Comparison of ENCODE assay signal across 8 mouse cellular contexts in the genomic region with DNA sequence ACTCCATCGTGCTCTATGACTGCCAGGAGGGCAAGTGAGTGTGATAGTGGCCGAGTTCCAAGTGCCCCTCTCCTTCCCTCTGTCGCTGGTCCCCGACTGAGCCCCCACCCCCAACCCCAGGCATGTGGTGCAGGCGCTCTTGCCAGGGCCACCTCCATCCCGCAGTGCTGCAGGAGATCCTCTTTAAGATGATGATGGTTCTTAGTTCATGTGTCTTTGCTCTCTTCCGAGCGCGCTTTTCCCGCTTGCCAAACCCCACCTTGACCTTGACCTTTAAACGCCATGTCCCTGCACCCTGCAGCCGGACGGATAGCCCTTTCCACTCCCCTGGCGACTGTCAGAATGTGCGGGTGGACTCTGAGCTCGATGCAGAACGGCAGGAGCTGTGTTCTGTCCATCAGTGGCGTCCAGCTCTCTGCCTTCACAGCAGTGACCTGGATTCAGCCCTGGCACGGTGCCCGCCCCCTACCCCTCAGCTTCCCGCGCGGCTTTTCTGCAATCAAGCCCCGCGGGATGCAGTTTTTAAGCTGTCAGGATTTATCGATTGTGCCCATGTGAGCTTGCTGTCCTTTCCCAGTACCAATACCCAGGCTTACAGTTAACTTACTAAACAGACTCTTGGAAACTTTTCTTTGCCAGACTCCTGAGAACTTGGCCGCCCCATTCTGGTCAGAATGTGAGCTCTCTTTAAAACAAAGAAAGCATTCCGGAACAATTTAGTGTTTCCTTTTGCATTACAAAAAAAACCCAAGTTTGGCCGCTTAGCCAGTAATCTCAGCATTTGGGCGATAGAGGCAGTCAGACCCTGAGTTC. TPM values are rescaled to one million over a fixed set of nuclear protein-coding genes. Genes with fewer than 3 reads are reported as not detected.
A peak's percentile ranks its signal among the peaks of the same experiment; 100 is the strongest.
DNase-seq lines count a peak whose midpoint lies in the region; ATAC-seq and TF ChIP-seq lines count a peak whose summit lies in the region.

No protein-coding gene starts in this region.

- H3K9ac ChIP-seq in MEL (ENCODE audit: control insufficient read depth, low read depth, low read length, poor library complexity, severe bottlenecking): peak overlapping the region; percentile 96
- H3K9ac ChIP-seq in forebrain, embryonic 16.5 days (replicated peaks; ENCODE audit: low read depth, low read length): peak overlapping the region; percentile 87

- H3K36me3 ChIP-seq in MEL (ENCODE audit: control insufficient read depth in 1 of 2, insufficient read depth in 2 of 2, low read length in 2 of 2): peaks cover 9 to 35% of the 10 kb centered on the region in 2 experiments
- H3K36me3 ChIP-seq in forebrain, embryonic 16.5 days (ENCODE audit: control insufficient read depth, insufficient read depth): no peaks in the 10 kb centered on the region

- TF ChIP-seq CTCF in MEL (IDR thresholded peaks at IDR 0.05 in 2 of 3, conservative IDR thresholded peaks at IDR 0.05 in 1 of 3; ENCODE audit: control insufficient read depth in 1 of 3, insufficient read depth in 1 of 3, low read depth in 2 of 3, low read length in 3 of 3, poor library complexity in 1 of 3, severe bottlenecking in 1 of 3): no peak
- no peak for TF ChIP-seq CTCF in cerebellum, adult 2 months (IDR thresholded peaks at IDR 0.05; ENCODE audit: borderline replicate concordance, insufficient read depth, low read depth, low read length)
- no peak for TF ChIP-seq CTCF in lung, adult 2 months (IDR thresholded peaks at IDR 0.05; ENCODE audit: insufficient read depth, low read length)

- no peaks in the 10 kb centered on the region for H3K9me3 ChIP-seq in MEL (replicated peaks; ENCODE audit: insufficient read depth, low read length)
- no peaks in the 10 kb centered on the region for H3K9me3 ChIP-seq in forebrain, embryonic 16.5 days (ENCODE audit: control insufficient read depth, low read length)

- under 1% methylated on average over 30 of the region's 30 CpGs for WGBS in cerebellum, adult 2 months
- WGBS in forebrain, embryonic 16.5 days: under 1% methylated on average over 30 of the region's 30 CpGs
- WGBS in lung, adult 2 months: under 1% methylated on average over 30 of the region's 30 CpGs

- TF ChIP-seq EP300 in MEL (IDR thresholded peaks at IDR 0.05; ENCODE audit: low read depth in 1 of 2, low read length in 2 of 2): no peak

- H3K27ac ChIP-seq in MEL (ENCODE audit: control insufficient read depth, low read depth, low read length): peak overlapping the region; percentile 85
- H3K27ac ChIP-seq in cerebellum, adult 2 months (ENCODE audit: insufficient read depth, low read length): peak overlapping the region; percentile 94
- H3K27ac ChIP-seq in forebrain, embryonic 16.5 days (ENCODE audit: low read length): peak overlapping the region; percentile 95

- peak; percentile 69 for ATAC-seq in forebrain, embryonic 16.5 days
- 0 out of 2 replicates have a peak, but pooled peaks have one; percentile 1 for ATAC-seq in neutrophil, adult 5-6 weeks (ENCODE audit: extremely low read depth, insufficient number of reproducible peaks, low FRiP score, poor library complexity, severe bottlenecking)

- H3K27me3 ChIP-seq in MEL (ENCODE audit: control insufficient read depth in 1 of 2, insufficient read depth in 2 of 2, low read length in 2 of 2): no peaks in the 10 kb centered on the region
- no peaks in the 10 kb centered on the region for H3K27me3 ChIP-seq in cerebellum, adult 2 months (ENCODE audit: control insufficient read depth, insufficient read depth, low read length)
- H3K27me3 ChIP-seq in forebrain, embryonic 16.5 days (replicated peaks; ENCODE audit: control insufficient read depth, insufficient read depth, low read length): no peaks in the 10 kb centered on the region

- H3K4me1 ChIP-seq in MEL (ENCODE audit: control insufficient read depth in 1 of 2, insufficient read depth in 2 of 2, low read length in 2 of 2): peaks cover 24% of the 10 kb centered on the region in 2 experiments
- peaks cover 11% of the 10 kb centered on the region for H3K4me1 ChIP-seq in cerebellum, adult 2 months (ENCODE audit: control insufficient read depth, insufficient read depth, low read length)
- H3K4me1 ChIP-seq in forebrain, embryonic 16.5 days (replicated peaks; ENCODE audit: control insufficient read depth, insufficient read depth, low read length): peaks cover 31% of the 10 kb centered on the region
- peaks cover 13% of the 10 kb centered on the region for H3K4me1 ChIP-seq in lung, adult 2 months (ENCODE audit: control insufficient read depth, insufficient read depth, low read length)

- intact Hi-C loops in heart, postnatal 14 days (cut with DNase I): loop anchor here (2.0 kb wide), 1 partner anchor 41 kb away; no protein-coding TSS in a partner anchor

- peaks cover 49% of the 10 kb centered on the region for H3K79me2 ChIP-seq in MEL (ENCODE audit: control insufficient read depth, insufficient read depth, low read length, poor library complexity)

- DNase-seq in MEL (ENCODE audit: low read depth, low spot score): peak; percentile 68
- DNase-seq in cerebellum, adult 2 months: peak; percentile 89 to 90
- peak; percentile 77 to 79 for DNase-seq in heart, postnatal 14 days
- peak; percentile 85 to 89 for DNase-seq in kidney, postnatal 4 days
- peak; percentile 68 for DNase-seq in lung, adult 2 months
- peak; percentile 26 for DNase-seq in thymus, postnatal 0 days (ENCODE audit: low spot score)

- TF ChIP-seq POLR2A in MEL (IDR thresholded peaks at IDR 0.05; ENCODE audit: control insufficient read depth in 1 of 2, insufficient read depth in 1 of 2, low read depth in 1 of 2, low read length in 2 of 2, poor library complexity in 1 of 2): no peak
- TF ChIP-seq POLR2A in cerebellum, adult 2 months (IDR thresholded peaks at IDR 0.05; ENCODE audit: borderline replicate concordance, insufficient read depth, low read length): peak; percentile 58; the same call in 1 of the 2 replicates
- peak; percentile 10; the same call in 1 of the 2 replicates for TF ChIP-seq POLR2A in lung, adult 2 months (IDR thresholded peaks at IDR 0.05; ENCODE audit: borderline replicate concordance, extremely low read depth, low read depth, low read length)

- H3K4me3 ChIP-seq in MEL (ENCODE audit: control insufficient read depth in 1 of 2, insufficient read depth in 1 of 2, low read depth in 2 of 2, low read length in 2 of 2): peak overlapping the region; percentile 74 to 85
- H3K4me3 ChIP-seq in cerebellum, adult 2 months (replicated peaks; ENCODE audit: insufficient read depth, low read depth, low read length): peak overlapping the region; percentile 97
- H3K4me3 ChIP-seq in forebrain, embryonic 16.5 days (replicated peaks; ENCODE audit: low read length): peak overlapping the region; percentile 81
- H3K4me3 ChIP-seq in lung, adult 2 months (replicated peaks; ENCODE audit: extremely low read depth, low read depth, low read length): peak overlapping the region; percentile 98

- peak overlapping the region; percentile 74 for H3K4me2 ChIP-seq in forebrain, embryonic 16.5 days (ENCODE audit: low read length)

- TF ChIP-seq RAD21 in MEL (IDR thresholded peaks at IDR 0.05; ENCODE audit: low read depth, low read length): no peak

RNA-seq across cellular contexts. Expression of a gene that starts 0.8 kb away (rescaled TPM):
- 72.2 and 78.0 TPM in 2 replicates for total RNA-seq in MEL (2012; rRNA removed)
- 100 to 1,000 TPM in 1 of 2 experiments, 10 to 100 TPM in 1; 41.7 to 108 TPM for polyA plus RNA-seq in MEL (2012; ENCODE audit: insufficient read depth in 1 of 2, insufficient read length in 2 of 2, low read depth in 1 of 2, low replicate concordance in 2 of 2, missing spikeins in 1 of 2)
- polyA plus RNA-seq in cerebellum, adult 2 months (2012; rRNA removed): 137 and 140 TPM in 2 replicates
- polyA plus RNA-seq in forebrain, embryonic 16.5 days (2015; fragmentation: Nextera tagmentation; extraction: Ambion mirVana): 37.3 and 41.6 TPM in 2 replicates
- 10 to 100 TPM; 54.4 to 63.1 TPM for total RNA-seq in heart, postnatal 14 days (2021)
- polyA plus RNA-seq in lung, adult 2 months (2012; rRNA removed): 47.3 and 49.1 TPM in 2 replicates
- 69.2 and 80.1 TPM in 2 replicates for total RNA-seq in neutrophil, adult 5-6 weeks (2017)
- polyA plus RNA-seq in thymus, postnatal 0 days (2015; fragmentation: Nextera tagmentation; extraction: Ambion mirVana): 19.1 and 20.5 TPM in 2 replicates

RNA-seq across cellular contexts. Expression of a gene that starts 13.6 kb away (rescaled TPM):
- total RNA-seq in MEL (2012; rRNA removed): 3.1 and 3.2 TPM in 2 replicates
- polyA plus RNA-seq in MEL (2012; ENCODE audit: insufficient read depth in 1 of 2, insufficient read length in 2 of 2, low read depth in 1 of 2, low replicate concordance in 2 of 2, missing spikeins in 1 of 2): 1 to 10 TPM in 1 of 2 experiments, not detected in 1; 3.3 TPM
- 1.7 and 2.2 TPM in 2 replicates for polyA plus RNA-seq in cerebellum, adult 2 months (2012; rRNA removed)
- polyA plus RNA-seq in forebrain, embryonic 16.5 days (2015; fragmentation: Nextera tagmentation; extraction: Ambion mirVana): 2.2 and 3.0 TPM in 2 replicates
- total RNA-seq in heart, postnatal 14 days (2021): 1 to 10 TPM; 1.3 to 1.7 TPM
- 1.7 and 2.6 TPM in 2 replicates for polyA plus RNA-seq in lung, adult 2 months (2012; rRNA removed)
- 3.7 and 4.2 TPM in 2 replicates for total RNA-seq in neutrophil, adult 5-6 weeks (2017)
- 3.8 and 4.3 TPM in 2 replicates for polyA plus RNA-seq in thymus, postnatal 0 days (2015; fragmentation: Nextera tagmentation; extraction: Ambion mirVana)

RNA-seq across cellular contexts. Expression of a gene that starts 28.0 kb away (rescaled TPM):
- 29.4 and 34.2 TPM in 2 replicates for total RNA-seq in MEL (2012; rRNA removed)
- polyA plus RNA-seq in MEL (2012; ENCODE audit: insufficient read depth in 1 of 2, insufficient read length in 2 of 2, low read depth in 1 of 2, low replicate concordance in 2 of 2, missing spikeins in 1 of 2): 10 to 100 TPM in 1 of 2 experiments, not detected in 1; 47.2 TPM
- 36.0 and 38.9 TPM in 2 replicates for polyA plus RNA-seq in cerebellum, adult 2 months (2012; rRNA removed)
- polyA plus RNA-seq in forebrain, embryonic 16.5 days (2015; fragmentation: Nextera tagmentation; extraction: Ambion mirVana): 14.0 and 14.7 TPM in 2 replicates
- total RNA-seq in heart, postnatal 14 days (2021): 10 to 100 TPM; 11.8 to 15.2 TPM
- polyA plus RNA-seq in lung, adult 2 months (2012; rRNA removed): 60.7 and 67.3 TPM in 2 replicates
- 48.0 and 59.0 TPM in 2 replicates for total RNA-seq in neutrophil, adult 5-6 weeks (2017)
- polyA plus RNA-seq in thymus, postnatal 0 days (2015; fragmentation: Nextera tagmentation; extraction: Ambion mirVana): 21.0 and 21.4 TPM in 2 replicates

RNA-seq across cellular contexts. Expression of a gene that starts 31.4 kb away (rescaled TPM):
- 63.9 and 66.8 TPM in 2 replicates for total RNA-seq in MEL (2012; rRNA removed)
- 100 to 1,000 TPM in 1 of 2 experiments, not detected in 1; 101 TPM for polyA plus RNA-seq in MEL (2012; ENCODE audit: insufficient read depth in 1 of 2, insufficient read length in 2 of 2, low read depth in 1 of 2, low replicate concordance in 2 of 2, missing spikeins in 1 of 2)
- 54.7 and 59.1 TPM in 2 replicates for polyA plus RNA-seq in cerebellum, adult 2 months (2012; rRNA removed)
- polyA plus RNA-seq in forebrain, embryonic 16.5 days (2015; fragmentation: Nextera tagmentation; extraction: Ambion mirVana): 56.6 and 58.7 TPM in 2 replicates
- 100 to 1,000 TPM; 122 to 142 TPM for total RNA-seq in heart, postnatal 14 days (2021)
- 60.9 and 69.0 TPM in 2 replicates for polyA plus RNA-seq in lung, adult 2 months (2012; rRNA removed)
- total RNA-seq in neutrophil, adult 5-6 weeks (2017): 102 and 111 TPM in 2 replicates
- polyA plus RNA-seq in thymus, postnatal 0 days (2015; fragmentation: Nextera tagmentation; extraction: Ambion mirVana): 138 and 141 TPM in 2 replicates

RNA-seq across cellular contexts. Expression of a gene that starts 50.8 kb away (rescaled TPM):
- total RNA-seq in MEL (2012; rRNA removed): not detected in 2 replicates
- not detected for polyA plus RNA-seq in MEL (2012; ENCODE audit: insufficient read depth in 1 of 2, insufficient read length in 2 of 2, low read depth in 1 of 2, low replicate concordance in 2 of 2, missing spikeins in 1 of 2)
- polyA plus RNA-seq in cerebellum, adult 2 months (2012; rRNA removed): 0.31 and 0.57 TPM in 2 replicates
- polyA plus RNA-seq in forebrain, embryonic 16.5 days (2015; fragmentation: Nextera tagmentation; extraction: Ambion mirVana): not detected in 2 replicates
- under 1 TPM; 0.55 to 0.88 TPM for total RNA-seq in heart, postnatal 14 days (2021)
- 6.0 and 6.4 TPM in 2 replicates for polyA plus RNA-seq in lung, adult 2 months (2012; rRNA removed)
- 14.5 and 14.8 TPM in 2 replicates for total RNA-seq in neutrophil, adult 5-6 weeks (2017)
- 0.12 and 0.30 TPM in 2 replicates for polyA plus RNA-seq in thymus, postnatal 0 days (2015; fragmentation: Nextera tagmentation; extraction: Ambion mirVana)

Comparison
In these comparisons a context has a peak if more than half of its experiments do, and no peak if none do; other contexts are left out.
1. Peak in every context shown above with its lines: DNase-seq, ATAC-seq, H3K4me3 ChIP-seq and H3K27ac ChIP-seq.
2. DNase-seq: peak in every context shown above with its lines; median percentile 90 in cerebellum, adult 2 months; 87 in kidney, postnatal 4 days; 78 in heart, postnatal 14 days; 68 in MEL; 68 in lung, adult 2 months; 26 in thymus, postnatal 0 days.
3. POLR2A ChIP-seq: peak in cerebellum, adult 2 months (single experiment) and lung, adult 2 months (single experiment); none in MEL (0 of 2).